Mouse (Mus musculus) cerebellum, adult 2 months (tissue): ENCODE measurements around the gene Lcn5. TPM values are rescaled to one million over a fixed set of nuclear protein-coding genes. Genes with fewer than 3 reads are reported as not detected.

Source experiments
- DNase-seq, 2 experiments: peaks; one replicate each; pipeline ENCODE4 v3.0.0; 2021
- H3K27ac ChIP-seq: fragments of 200-500 bp; 2 replicates; pipeline ENCODE4 v1.5.1; 2012; ENCODE audit warnings: low read length, control low read depth, inconsistent platforms; ENCODE audit not compliant: insufficient read depth
- H3K27me3 ChIP-seq: fragments of 200-500 bp; 2 replicates; pipeline ENCODE4 v1.6.1; 2012; ENCODE audit warnings: inconsistent platforms, mild to moderate bottlenecking, low read length, moderate library complexity; ENCODE audit not compliant: control insufficient read depth, insufficient read depth
- H3K4me1 ChIP-seq: fragments of 200-500 bp; 2 replicates; pipeline ENCODE4 v1.6.1; 2011; ENCODE audit warnings: low read length; ENCODE audit not compliant: control insufficient read depth, insufficient read depth
- H3K4me3 ChIP-seq: fragments of 200-500 bp; replicated peaks from 2 replicates; pipeline ENCODE3; 2011; ENCODE audit warnings: mild to moderate bottlenecking, low read depth, low read length, control low read depth; ENCODE audit not compliant: insufficient read depth
- CTCF ChIP-seq: fragments of 200-500 bp; IDR thresholded peaks from 2 replicates; pipeline ENCODE4 v1.5.1; 2011; ENCODE audit warnings: low read depth, mild to moderate bottlenecking, control low read depth, low read length, moderate library complexity, borderline replicate concordance; ENCODE audit not compliant: insufficient read depth
- POLR2A ChIP-seq: fragments of 200-500 bp; IDR thresholded peaks from 2 replicates; pipeline ENCODE4 v1.6.1; 2011; ENCODE audit warnings: low read length, control low read depth, borderline replicate concordance; ENCODE audit not compliant: insufficient read depth
- WGBS: fragments of 180-500 bp; shearing (Covaris S2); methylation state at CpG from one replicate; pipeline ENCODE4 v1.1.7; 2018; 5-methylcytosine and 5-hydroxymethylcytosine counted together
- polyA plus RNA-seq: library from polyadenylated mRNA; depleted of rRNA; stranded (reverse); fragments of >200 nt; gene quantifications from 2 replicates; pipeline ENCODE4 v1.2.3, GENCODE M21; 2012

Lcn5 gene
- polyA plus RNA-seq, 1 experiment, result not detected

- DNase-seq, result no peak
- WGBS, result 62% methylated on average over 4 of the region's 4 CpGs
- Histone ChIP-seq H3K27ac (no peak overlapping the region), H3K4me1 (no peaks in the 10 kb centered on the region), H3K27me3 (no peaks in the 10 kb centered on the region), H3K4me3 (no peak overlapping the region)
- TF ChIP-seq POLR2A (no peak), CTCF (no peak)
Observed at GRCm38 (mm10) chr2:25628738-25629137, 29.0 kb upstream of the Lcn5 start.

- H3K27me3 ChIP-seq, result no peaks in the 10 kb centered on the region
- 78% methylated on average over 3 of the region's 3 CpGs for WGBS
Observed at GRCm38 (mm10) chr2:25633616-25634015, 24.1 kb upstream of the Lcn5 start.

GRCm38 (mm10) chr2:25634046-25634445 lies 23.7 kb upstream of the Lcn5 start:
- H3K4me3 ChIP-seq, result no peak overlapping the region
- TF ChIP-seq CTCF (no peak), POLR2A (no peak)
- H3K27me3 ChIP-seq, result no peaks in the 10 kb centered on the region
- no peak overlapping the region for H3K27ac ChIP-seq
- DNase-seq, result no peak
- H3K4me1 ChIP-seq, result no peaks in the 10 kb centered on the region
- 77% methylated on average over 1 of the region's 1 CpGs for WGBS

More at GRCm38 (mm10) chr2:25633616-25634015, 24.1 kb upstream of the Lcn5 start:
- no peak overlapping the region for H3K27ac ChIP-seq
- TF ChIP-seq CTCF (no peak), POLR2A (no peak)
- H3K4me1 ChIP-seq, result no peaks in the 10 kb centered on the region
- no peak for DNase-seq
- H3K4me3 ChIP-seq, result no peak overlapping the region

- 18% methylated on average over 6 of the region's 6 CpGs for WGBS
- DNase-seq, result no peak
- TF ChIP-seq POLR2A, result no peak
- TF ChIP-seq CTCF, result peak; percentile 45; the same call in 1 of the 2 replicates
Observed at GRCm38 (mm10) chr2:25639890-25640289, 17.9 kb upstream of the Lcn5 start.

GRCm38 (mm10) chr2:25652902-25653301 lies 4.8 kb upstream of the Lcn5 start, which contains the start of gene Lcn8:
Gene Lcn8 (plus strand): TSS chr2:25653120.
- Histone ChIP-seq H3K4me3 (no peak within 1 kb of the TSS), H3K27me3 (no peaks in the 10 kb centered on the region), H3K27ac (no peak within 1 kb of the TSS), H3K4me1 (peaks cover 5% of the 10 kb centered on the region)
- TF ChIP-seq CTCF, result no peak
- TF ChIP-seq POLR2A, result no peak
- 87% methylated on average over 2 of the region's 2 CpGs for WGBS
- DNase-seq, result no peak

More at GRCm38 (mm10) chr2:25639890-25640289, 17.9 kb upstream of the Lcn5 start:
- Histone ChIP-seq H3K27me3 (no peaks in the 10 kb centered on the region), H3K4me3 (no peak overlapping the region), H3K27ac (no peak overlapping the region), H3K4me1 (no peaks in the 10 kb centered on the region)

GRCm38 (mm10) chr2:25654502-25654901 lies 3.2 kb upstream of the Lcn5 start:
- Histone ChIP-seq H3K27me3 (no peaks in the 10 kb centered on the region), H3K4me1 (peaks cover 5% of the 10 kb centered on the region), H3K4me3 (no peak overlapping the region), H3K27ac (no peak overlapping the region)
- WGBS, result 88% methylated on average over 1 of the region's 1 CpGs
- no peak for DNase-seq
- no peak for TF ChIP-seq POLR2A
- no peak for TF ChIP-seq CTCF

GRCm38 (mm10) chr2:25656691-25657090 lies 1.1 kb upstream of the Lcn5 start:
- Histone ChIP-seq H3K4me3 (no peak overlapping the region), H3K27ac (no peak overlapping the region), H3K4me1 (peaks cover 10% of the 10 kb centered on the region), H3K27me3 (no peaks in the 10 kb centered on the region)
- peak; percentile 23 to 25 for DNase-seq
- WGBS, result 89% methylated on average over 4 of the region's 4 CpGs
- TF ChIP-seq POLR2A, result no peak

GRCm38 (mm10) chr2:25657246-25657645 lies 506 bp upstream of the Lcn5 start:
- H3K4me3 ChIP-seq, result no peak overlapping the region
- 32% methylated on average over 4 of the region's 4 CpGs for WGBS
- H3K27me3 ChIP-seq, result no peaks in the 10 kb centered on the region
- peaks cover 12% of the 10 kb centered on the region for H3K4me1 ChIP-seq
- peak; percentile 46 to 52 for DNase-seq
- no peak for TF ChIP-seq POLR2A
- TF ChIP-seq CTCF, result no peak
- no peak overlapping the region for H3K27ac ChIP-seq
